Mouse (Mus musculus) MEL (cell line): ENCODE data around the gene Atp4b. TPM values are rescaled to one million over a fixed set of nuclear protein-coding genes. Genes with fewer than 3 reads are reported as not detected.

Experiments
- DNase-seq: peaks from one replicate; pipeline ENCODE4 v3.0.0; 2011; ENCODE audit warnings: low read depth, low spot score
- H3K27ac ChIP-seq: 2 replicates; pipeline ENCODE4 v1.5.1; 2012; ENCODE audit warnings: low read depth, mild to moderate bottlenecking, control low read depth, low read length, moderate library complexity; ENCODE audit not compliant: control insufficient read depth
- H3K27me3 ChIP-seq, 2 experiments: fragments of 150-350 bp in 1 of 2; sonication (generic) in 1 of 2; 2 replicates each; pipeline ENCODE4 v1.6.1; 2012; ENCODE audit warnings: low read length in 2 of 2, mild to moderate bottlenecking in 2 of 2, improper control_type of control experiment in 1 of 2, moderate library complexity in 1 of 2; ENCODE audit not compliant: insufficient read depth in 2 of 2, control insufficient read depth in 1 of 2
- H3K36me3 ChIP-seq, 2 experiments: 2 replicates each; pipeline ENCODE4 v1.6.1; 2012 to 2014; ENCODE audit warnings: low read length in 2 of 2, improper control_type of control experiment in 1 of 2, inconsistent platforms in 1 of 2, mild to moderate bottlenecking in 1 of 2; ENCODE audit not compliant: insufficient read depth in 2 of 2, control insufficient read depth in 1 of 2
- H3K4me1 ChIP-seq, 2 experiments: fragments of 150-350 bp in 1 of 2; sonication (generic) in 1 of 2; 2 replicates each; pipeline ENCODE4 v1.6.1; 2012; ENCODE audit warnings: low read length in 2 of 2, improper control_type of control experiment in 1 of 2, mild to moderate bottlenecking in 1 of 2; ENCODE audit not compliant: insufficient read depth in 2 of 2, control insufficient read depth in 1 of 2
- H3K4me3 ChIP-seq, 2 experiments: fragments of 150-350 bp in 1 of 2; sonication (generic) in 1 of 2; 2 replicates each; pipeline ENCODE4 v1.5.1; 2012; ENCODE audit warnings: low read depth in 2 of 2, low read length in 2 of 2, mild to moderate bottlenecking in 2 of 2, moderate library complexity in 2 of 2, control low read depth in 1 of 2, improper control_type of control experiment in 1 of 2; ENCODE audit not compliant: control insufficient read depth in 1 of 2, insufficient read depth in 1 of 2
- H3K79me2 ChIP-seq: 2 replicates; pipeline ENCODE4 v1.6.1; 2012; ENCODE audit warnings: mild to moderate bottlenecking, low read length, moderate library complexity; ENCODE audit not compliant: control insufficient read depth, poor library complexity, insufficient read depth
- H3K9ac ChIP-seq: 2 replicates; pipeline ENCODE4 v1.6.1; 2012; ENCODE audit warnings: low read depth, mild to moderate bottlenecking, control low read depth, low read length, moderate library complexity; ENCODE audit not compliant: control insufficient read depth, poor library complexity, severe bottlenecking
- H3K9me3 ChIP-seq: fragments of 150-350 bp; sonication (generic); replicated peaks from 2 replicates; pipeline ENCODE4 v1.6.1; 2012; ENCODE audit warnings: mild to moderate bottlenecking, low read length, improper control_type of control experiment, moderate library complexity; ENCODE audit not compliant: insufficient read depth
- BHLHE40 ChIP-seq: IDR thresholded peaks from 2 replicates; pipeline ENCODE4 v1.6.1; 2012; ENCODE audit warnings: low read depth, mild to moderate bottlenecking, inconsistent platforms, low read length, improper control_type of control experiment, borderline replicate concordance
- CTCF ChIP-seq, 3 experiments: IDR thresholded peaks in 2 of 3; conservative IDR thresholded peaks in 1 of 3; 2 replicates each; pipeline ENCODE4 v1.5.1; 2011 to 2012; ENCODE audit warnings: low read length in 3 of 3, low read depth in 2 of 3, mild to moderate bottlenecking in 2 of 3, improper control_type of control experiment in 1 of 3, inconsistent platforms in 1 of 3, mixed read lengths in 1 of 3, moderate library complexity in 1 of 3; ENCODE audit not compliant: control insufficient read depth in 1 of 3, insufficient read depth in 1 of 3, poor library complexity in 1 of 3, severe bottlenecking in 1 of 3
- E2F4 ChIP-seq: IDR thresholded peaks from 2 replicates; pipeline ENCODE4 v1.6.1; 2011; ENCODE audit warnings: low read depth, low read length, improper control_type of control experiment, borderline replicate concordance
- ETS1 ChIP-seq: IDR thresholded peaks from 2 replicates; pipeline ENCODE4 v1.6.1; 2012; ENCODE audit warnings: low read depth, mild to moderate bottlenecking, inconsistent platforms, low read length, improper control_type of control experiment, moderate library complexity
- MAFK ChIP-seq: IDR thresholded peaks from 2 replicates; pipeline ENCODE4 v1.6.1; 2011; ENCODE audit warnings: low read depth, mild to moderate bottlenecking, low read length, improper control_type of control experiment, borderline replicate concordance
- MXI1 ChIP-seq: IDR thresholded peaks from 2 replicates; pipeline ENCODE4 v1.6.1; 2011; ENCODE audit warnings: mild to moderate bottlenecking, low read depth, low read length, improper control_type of control experiment
- MYC ChIP-seq: IDR thresholded peaks from 2 replicates; pipeline ENCODE4 v1.6.1; 2011; ENCODE audit warnings: low read depth, mild to moderate bottlenecking, low read length, improper control_type of control experiment, moderate library complexity
- NRF1 ChIP-seq: IDR thresholded peaks from 2 replicates; pipeline ENCODE4 v1.6.1; 2014; ENCODE audit warnings: low read depth, mild to moderate bottlenecking, inconsistent platforms, low read length, improper control_type of control experiment, moderate library complexity; ENCODE audit not compliant: poor library complexity, insufficient read depth, severe bottlenecking
- POLR2AphosphoS2 ChIP-seq: IDR thresholded peaks from 2 replicates; pipeline ENCODE4 v1.6.1; 2011; ENCODE audit warnings: low read length, improper control_type of control experiment
- POLR2AphosphoS5 ChIP-seq: IDR thresholded peaks from 2 replicates; pipeline ENCODE4 v1.6.1; 2012; ENCODE audit warnings: low read depth, borderline replicate concordance, mild to moderate bottlenecking, inconsistent platforms, low read length, moderate library complexity, mixed read lengths
- RAD21 ChIP-seq: IDR thresholded peaks from 2 replicates; pipeline ENCODE4 v1.6.1; 2011; ENCODE audit warnings: mild to moderate bottlenecking, low read depth, low read length, improper control_type of control experiment
- SIN3A ChIP-seq: IDR thresholded peaks from 2 replicates; pipeline ENCODE4 v1.6.1; 2012; ENCODE audit warnings: low read length, improper control_type of control experiment, inconsistent platforms
- SMC3 ChIP-seq: IDR thresholded peaks from 2 replicates; pipeline ENCODE4 v1.6.1; 2011; ENCODE audit warnings: low read depth, low read length, improper control_type of control experiment
- TAL1 ChIP-seq: IDR thresholded peaks from 2 replicates; pipeline ENCODE4 v1.6.1; 2012; ENCODE audit warnings: mild to moderate bottlenecking, inconsistent platforms, low read length, moderate library complexity, mixed read lengths
- USF2 ChIP-seq, 2 experiments: IDR thresholded peaks; 2 replicates each; pipeline ENCODE4 v1.6.1; 2011 to 2012; ENCODE audit warnings: improper control_type of control experiment in 2 of 2, low read length in 2 of 2, borderline replicate concordance in 1 of 2, inconsistent platforms in 1 of 2, low read depth in 1 of 2, mild to moderate bottlenecking in 1 of 2; ENCODE audit not compliant: insufficient read depth in 1 of 2
- ZC3H11A ChIP-seq: IDR thresholded peaks from 2 replicates; pipeline ENCODE4 v1.6.1; 2012; ENCODE audit warnings: low read depth, mild to moderate bottlenecking, inconsistent platforms, low read length, improper control_type of control experiment
- ZKSCAN1 ChIP-seq: IDR thresholded peaks from 2 replicates; pipeline ENCODE4 v1.6.1; 2012; ENCODE audit warnings: low read depth, mild to moderate bottlenecking, inconsistent platforms, low read length, improper control_type of control experiment, moderate library complexity
- ZNF384 ChIP-seq: IDR thresholded peaks from 2 replicates; pipeline ENCODE4 v1.6.1; 2012; ENCODE audit warnings: low read depth, mild to moderate bottlenecking, inconsistent platforms, low read length, improper control_type of control experiment
- polyA plus RNA-seq, 2 experiments: library from polyadenylated mRNA; stranded (reverse) in 1 of 2; unstranded in 1 of 2; fragments of >175 nt in 1 of 2; fragments of >200 nt in 1 of 2; gene quantifications; 2 replicates each; pipeline versions ENCODE4 v1.2.1 to v1.2.4; 2012; ENCODE audit warnings: low replicate concordance in 2 of 2, low read depth in 1 of 2; ENCODE audit not compliant: insufficient read length in 2 of 2, insufficient read depth in 1 of 2, missing spikeins in 1 of 2
- total RNA-seq: library from RNA; depleted of rRNA; stranded (reverse); fragments of 300-350 nt; gene quantifications from 2 replicates; pipeline ENCODE4 v1.2.3, GENCODE M21; 2012

The Atp4b gene
- total and polyA plus RNA-seq, 3 experiments: 0.08 to 0.14 TPM; not detected in 1

GRCm38 (mm10) chr8:13411597-13411996 lies 15.0 kb upstream of the Atp4b start:
- no peak overlapping the region for H3K4me3 ChIP-seq
- H3K79me2 ChIP-seq: no peaks in the 10 kb centered on the region
- no peaks in the 10 kb centered on the region for H3K4me1 ChIP-seq
- peaks cover 0 to 2% of the 10 kb centered on the region in 2 experiments; a peak in 2 of 4 replicates for H3K27me3 ChIP-seq
- H3K9ac ChIP-seq: no peak overlapping the region
- TF ChIP-seq RAD21 (peak; percentile 84), POLR2AphosphoS2 (no peak), ETS1 (no peak), USF2 (IDR thresholded peaks at IDR 0.05; ENCODE audit: borderline replicate concordance in 1 of 2, insufficient read depth in 1 of 2, low read depth in 1 of 2, low read length in 2 of 2) (no peak), MYC (no peak), CTCF (IDR thresholded peaks at IDR 0.05 in 2 of 3, conservative IDR thresholded peaks at IDR 0.05 in 1 of 3; ENCODE audit: control insufficient read depth in 1 of 3, insufficient read depth in 1 of 3, low read depth in 2 of 3, low read length in 3 of 3, poor library complexity in 1 of 3, severe bottlenecking in 1 of 3) (peak; percentile 91 to 96 (median 95)), SIN3A (no peak), ZC3H11A (peak; percentile 52), E2F4 (no peak), SMC3 (peak; percentile 69)
- no peaks in the 10 kb centered on the region for H3K9me3 ChIP-seq
- peak; percentile 76 for DNase-seq
- H3K27ac ChIP-seq: no peak overlapping the region
- no peaks in the 10 kb centered on the region for H3K36me3 ChIP-seq

GRCm38 (mm10) chr8:13406011-13406410 lies 9.4 kb upstream of the Atp4b start:
- Histone ChIP-seq H3K27ac (no peak overlapping the region), H3K4me1 (peaks cover 0 to 11% of the 10 kb centered on the region in 2 experiments; a peak in 3 of 4 replicates), H3K9ac (no peak overlapping the region), H3K79me2 (no peaks in the 10 kb centered on the region), H3K4me3 (no peak overlapping the region), H3K9me3 (no peaks in the 10 kb centered on the region), H3K27me3 (peaks cover 0 to 7% of the 10 kb centered on the region in 2 experiments; a peak in 3 of 4 replicates), H3K36me3 (peaks cover 0 to 2% of the 10 kb centered on the region in 2 experiments; a peak in 1 of 4 replicates)
- no peak for DNase-seq
- TF ChIP-seq BHLHE40 (no peak), TAL1 (no peak), ZNF384 (no peak), MXI1 (no peak), ZKSCAN1 (no peak), POLR2AphosphoS5 (no peak), NRF1 (no peak), USF2 (IDR thresholded peaks at IDR 0.05; ENCODE audit: borderline replicate concordance in 1 of 2, insufficient read depth in 1 of 2, low read depth in 1 of 2, low read length in 2 of 2) (no peak), MAFK (no peak)
